Mouse (Mus musculus): ENCODE measurements around the gene Anp32a.

DNA sequence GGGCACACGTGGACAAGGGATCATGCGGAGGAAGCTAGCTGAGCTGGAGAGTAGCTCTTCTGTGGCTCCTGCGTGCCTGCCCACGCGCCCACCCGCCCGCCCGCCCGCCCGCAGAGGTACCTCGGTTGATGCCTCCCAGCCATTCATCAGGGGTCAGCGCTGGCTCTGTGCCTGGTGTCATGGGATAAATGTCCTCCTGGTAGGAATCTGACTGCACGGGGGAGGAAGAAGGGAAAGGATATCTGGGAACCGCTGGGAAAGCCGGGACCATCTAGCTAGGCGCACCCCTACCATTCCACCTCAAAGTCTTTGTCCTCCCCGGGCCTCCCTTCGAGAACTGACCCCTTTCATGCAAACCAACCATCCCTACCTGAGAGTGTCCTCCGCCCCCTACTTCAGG, 84.9 kb downstream of the Anp32a start:
- TF ChIP-seq CTCF (IDR thresholded peaks at IDR 0.05), result no peak
- TF ChIP-seq EP300 (IDR thresholded peaks at IDR 0.05; ENCODE audit: insufficient read depth, low read depth, low read length), result no peak
- no peak for TF ChIP-seq POLR2A (IDR thresholded peaks at IDR 0.05; ENCODE audit: insufficient read depth, low read depth, low read length)

All from heart, adult 2 months (tissue).